ENCODE assay signal across 39 mouse cellular contexts in genomic region chr8:45268485-45268884, GRCm38 (mm10). TPM values are rescaled to one million over a fixed set of nuclear protein-coding genes. Genes with fewer than 3 reads are reported as not detected.
"Had no signal": no experiment of that assay in that cellular context is flagged by ENCODE, and none has a peak within 500 bp of the region (broad histone marks: within the 10 kb centered on the region; RNA-seq: fewer than 3 reads in every experiment).

No protein-coding gene starts in this region.

- H3K9me3 ChIP-seq: heart, embryonic 10.5 days; intestine, embryonic 15.5 days; limb, embryonic 10.5 days; liver, embryonic 13.5 days had no signal

- H3K4me3 ChIP-seq: gastrocnemius, adult 2 months; heart, embryonic 10.5 days; heart, embryonic 12.5 days; hindbrain, embryonic 10.5 days; hindbrain, embryonic 12.5 days; intestine, embryonic 15.5 days; left cerebral cortex, adult 2 months; limb, embryonic 10.5 days; limb, embryonic 12.5 days; liver, embryonic 13.5 days had no signal

- ATAC-seq: hindbrain, embryonic 16.5 days; inflammation-experienced regulatory T-cells, adult 6 months; intestine, embryonic 15.5 days; intestine, postnatal 0 days had no signal

- H3K9ac ChIP-seq: heart, embryonic 12.5 days; hindbrain, embryonic 12.5 days; hindbrain, embryonic 14.5 days; intestine, embryonic 15.5 days; limb, embryonic 12.5 days; liver, embryonic 13.5 days had no signal

- H3K27ac ChIP-seq: gastrocnemius, adult 2 months; heart, embryonic 10.5 days; hindbrain, embryonic 10.5 days; hindbrain, embryonic 12.5 days; hindbrain, embryonic 14.5 days; intestine, embryonic 15.5 days; left cerebral cortex, adult 2 months; limb, embryonic 10.5 days; limb, embryonic 12.5 days; liver, embryonic 13.5 days had no signal

- DNase-seq: gastrocnemius, postnatal 25 days; kidney, adult 8-10 months; kidney, postnatal 14 days; liver; liver, embryonic 13.5 days had no signal

- H3K27me3 ChIP-seq: heart, embryonic 12.5 days; hindbrain, embryonic 12.5 days; intestine, embryonic 15.5 days; limb, embryonic 12.5 days; liver, embryonic 13.5 days had no signal

- H3K4me1 ChIP-seq: heart, embryonic 10.5 days; heart, embryonic 12.5 days; hindbrain, embryonic 10.5 days; hindbrain, embryonic 12.5 days; intestine, embryonic 15.5 days; limb, embryonic 10.5 days; limb, embryonic 12.5 days had no signal

- H3K36me3 ChIP-seq: heart, embryonic 10.5 days; heart, embryonic 12.5 days; hindbrain, embryonic 10.5 days; hindbrain, embryonic 12.5 days; intestine, embryonic 15.5 days; limb, embryonic 10.5 days; limb, embryonic 12.5 days; liver, embryonic 13.5 days had no signal

- H3K4me2 ChIP-seq: heart, embryonic 12.5 days; hindbrain, embryonic 12.5 days; hindbrain, embryonic 14.5 days; intestine, embryonic 15.5 days; limb, embryonic 12.5 days; liver, embryonic 13.5 days had no signal

RNA-seq across cellular contexts. Expression of gene F11, which starts 6.7 kb away (rescaled TPM):
- total RNA-seq: gastrocnemius, adult 2 months; gastrocnemius, postnatal 25 days; granulocyte monocyte progenitor cell, adult 5-6 weeks; heart, adult 18-20 months; heart, adult 8-10 months; heart, postnatal 10 days; heart, postnatal 25 days; heart, postnatal 4 days; layer of hippocampus, adult 18-20 months; layer of hippocampus, adult 8-10 months; layer of hippocampus, postnatal 10 days; layer of hippocampus, postnatal 25 days; left cerebral cortex, adult 2 months; left cerebral cortex, postnatal 14 days; left cerebral cortex, postnatal 36 days had no signal
- polyA plus RNA-seq: frontal cortex, adult 2 months; heart, embryonic 10.5 days; heart, embryonic 12.5 days; heart, embryonic 14.5 days; heart, embryonic 16.5 days; hindbrain, embryonic 10.5 days; hindbrain, embryonic 12.5 days; hindbrain, embryonic 14.5 days; hindbrain, embryonic 16.5 days; inflammation-experienced regulatory T-cells, adult 6 months; intestine, postnatal 0 days; kidney, embryonic 14.5 days; large intestine, adult 2 months; limb, embryonic 10.5 days; limb, embryonic 12.5 days; limb, embryonic 14.5 days had no signal

RNA-seq across cellular contexts. Expression of gene Klkb1, which starts 26.2 kb away (rescaled TPM):
- total RNA-seq: gastrocnemius, adult 2 months; gastrocnemius, postnatal 10 days; gastrocnemius, postnatal 25 days; granulocyte monocyte progenitor cell, adult 5-6 weeks; heart, adult 18-20 months; heart, adult 8-10 months; heart, postnatal 10 days; heart, postnatal 25 days; heart, postnatal 4 days; layer of hippocampus, adult 18-20 months; left cerebral cortex, adult 2 months; left cerebral cortex, postnatal 14 days; left cerebral cortex, postnatal 36 days had no signal
- polyA plus RNA-seq: heart, embryonic 10.5 days; heart, embryonic 12.5 days; heart, embryonic 14.5 days; heart, embryonic 16.5 days; hindbrain, embryonic 10.5 days; hindbrain, embryonic 12.5 days; hindbrain, embryonic 14.5 days; intestine, postnatal 0 days; limb, embryonic 12.5 days had no signal

RNA-seq across cellular contexts. Expression of gene Gm45753, which starts 39.8 kb away (rescaled TPM):
- total RNA-seq: gastrocnemius, adult 2 months; gastrocnemius, postnatal 10 days; gastrocnemius, postnatal 25 days; gastrocnemius, postnatal 4 days; granulocyte monocyte progenitor cell, adult 5-6 weeks; heart, adult 18-20 months; heart, adult 8-10 months; heart, postnatal 10 days; heart, postnatal 25 days; heart, postnatal 4 days; layer of hippocampus, adult 18-20 months; layer of hippocampus, postnatal 10 days; layer of hippocampus, postnatal 25 days; left cerebral cortex, adult 2 months; left cerebral cortex, postnatal 14 days; left cerebral cortex, postnatal 36 days had no signal
- polyA plus RNA-seq: frontal cortex, adult 2 months; heart, embryonic 10.5 days; heart, embryonic 12.5 days; heart, embryonic 14.5 days; hindbrain, embryonic 10.5 days; hindbrain, embryonic 12.5 days; hindbrain, embryonic 14.5 days; hindbrain, embryonic 16.5 days; inflammation-experienced regulatory T-cells, adult 6 months; intestine, postnatal 0 days; kidney, embryonic 14.5 days; kidney, embryonic 16.5 days; large intestine, adult 2 months; limb, embryonic 10.5 days; limb, embryonic 12.5 days; limb, embryonic 14.5 days had no signal
